Mouse (Mus musculus) urinary bladder, adult 18-20 months (tissue): ENCODE measurements around the gene Zmynd15.

Source experiments
- DNase-seq, 2 experiments: peaks; one replicate each; pipeline ENCODE4 v3.0.0; 2022; ENCODE audit warnings: low spot score in 2 of 2, mixed read lengths in 2 of 2

Zmynd15 gene

GRCm38 (mm10) chr11:70506385-70506784, 47.2 kb downstream of the Zmynd15 start:
- DNase-seq, result peak; percentile 55 to 66

GRCm38 (mm10) chr11:70506962-70507515, 47.8 kb downstream of the Zmynd15 start:
- no peak for DNase-seq

- DNase-seq, result peak in 1 of 2 experiments; percentile 15
Observed at GRCm38 (mm10) chr11:70509753-70510564, 50.7 kb downstream of the Zmynd15 start.

GRCm38 (mm10) chr11:70511242-70511641, 52.0 kb downstream of the Zmynd15 start:
- no peak for DNase-seq

- no peak for DNase-seq
Observed at GRCm38 (mm10) chr11:70511825-70512224, 52.6 kb downstream of the Zmynd15 start.

- DNase-seq, result no peak
Observed at GRCm38 (mm10) chr11:70512709-70513342, 53.6 kb downstream of the Zmynd15 start.

GRCm38 (mm10) chr11:70513520-70513919, 54.3 kb downstream of the Zmynd15 start:
- no peak for DNase-seq

GRCm38 (mm10) chr11:70514288-70514687, 55.1 kb downstream of the Zmynd15 start, which contains the start of gene Vmo1:
Gene Vmo1 (minus strand): TSS chr11:70514616.
- no peak for DNase-seq
